Mouse (Mus musculus) erythroblast, embryonic 14.5 days (primary cell): ENCODE data around the gene Ppm1l.

Experiments
- GATA1 ChIP-seq: IDR thresholded peaks from 2 replicates; pipeline ENCODE4 v1.6.1; 2012; ENCODE audit warnings: low read length, inconsistent platforms, mixed read lengths
- TAL1 ChIP-seq: IDR thresholded peaks from 3 replicates; pipeline ENCODE4 v1.6.1; 2012; ENCODE audit warnings: low read length, inconsistent platforms, mixed read lengths

- TF ChIP-seq GATA1 (no peak), TAL1 (no peak)
Observed at GRCm38 (mm10) chr3:69543730-69544129, 227.1 kb downstream of the Ppm1l start.
